8 mouse cellular contexts compared by ENCODE assay signal in the genomic region with DNA sequence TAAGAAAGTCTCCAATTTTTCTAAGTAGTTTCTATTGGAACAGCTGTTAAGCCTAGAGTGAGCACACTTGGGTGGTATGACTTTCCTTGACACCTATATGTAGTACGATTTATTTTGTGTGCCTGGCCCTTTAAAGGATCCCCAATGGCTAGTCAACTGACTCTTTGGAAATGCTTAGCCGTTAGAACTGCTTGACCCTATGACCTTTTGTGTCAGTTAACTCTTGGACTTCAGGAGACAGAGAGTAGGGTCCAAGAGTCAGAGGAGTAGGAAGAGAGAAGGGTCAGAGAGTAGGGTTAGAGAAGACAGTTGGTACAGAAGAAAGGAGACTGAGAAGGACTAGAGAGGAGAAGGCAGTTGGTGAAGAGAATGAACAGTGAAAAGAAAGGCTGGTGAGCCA. TPM values are rescaled to one million over a fixed set of nuclear protein-coding genes. Genes with fewer than 3 reads are reported as not detected.
DNase-seq lines count a peak whose midpoint lies in the region; ATAC-seq and TF ChIP-seq lines count a peak whose summit lies in the region.

Gene Tlk2, plus strand, starts transcription at position 292 of the 400 bp plus-strand sequence.

- WGBS in intestine, embryonic 15.5 days: 48% methylated on average over 2 of the region's 2 CpGs
- 63% methylated on average over 2 of the region's 2 CpGs for WGBS in liver, postnatal 0 days (ENCODE audit: insufficient replicate concordance)

- no peaks in the 10 kb centered on the region for H3K36me3 ChIP-seq in intestine, embryonic 15.5 days
- no peaks in the 10 kb centered on the region for H3K36me3 ChIP-seq in liver, postnatal 0 days (replicated peaks; ENCODE audit: insufficient read depth, low read length)

- peak within 1 kb of the TSS; percentile 85 for H3K4me2 ChIP-seq in intestine, embryonic 15.5 days (replicated peaks)
- H3K4me2 ChIP-seq in liver, postnatal 0 days (ENCODE audit: low read depth, low read length): peak within 1 kb of the TSS; percentile 86

- no peak within 1 kb of the TSS for H3K27ac ChIP-seq in bone marrow macrophage, adult 2 months (ENCODE audit: insufficient read depth, low read depth, low read length)
- H3K27ac ChIP-seq in intestine, embryonic 15.5 days: no peak within 1 kb of the TSS
- H3K27ac ChIP-seq in liver, postnatal 0 days (ENCODE audit: low read depth): peak within 1 kb of the TSS; percentile 99; the same call in 1 of the 2 replicates

- H3K4me1 ChIP-seq in bone marrow macrophage, adult 2 months (ENCODE audit: control insufficient read depth, insufficient read depth, low read length): peaks cover 8% of the 10 kb centered on the region; the same call in 1 of the 2 replicates
- peaks cover 9% of the 10 kb centered on the region for H3K4me1 ChIP-seq in intestine, embryonic 15.5 days (replicated peaks)
- H3K4me1 ChIP-seq in liver, postnatal 0 days (ENCODE audit: insufficient read depth): peaks cover 24% of the 10 kb centered on the region

- no peak for TF ChIP-seq CTCF in bone marrow macrophage, adult 2 months (IDR thresholded peaks at IDR 0.05; ENCODE audit: low read depth, low read length)
- TF ChIP-seq CTCF in liver, postnatal 0 days (IDR thresholded peaks at IDR 0.05; ENCODE audit: low read depth): no peak

- no peak for TF ChIP-seq EP300 in liver, postnatal 0 days (IDR thresholded peaks at IDR 0.05; ENCODE audit: low read depth)

- no peak within 1 kb of the TSS for H3K4me3 ChIP-seq in bone marrow macrophage, adult 2 months (ENCODE audit: insufficient read depth, low read length)
- peak within 1 kb of the TSS; percentile 95; the same call in 1 of the 2 replicates for H3K4me3 ChIP-seq in intestine, embryonic 15.5 days (replicated peaks)
- peak within 1 kb of the TSS; percentile 92 for H3K4me3 ChIP-seq in liver, postnatal 0 days (ENCODE audit: low read depth, low read length)

- H3K9me3 ChIP-seq in intestine, embryonic 15.5 days: no peaks in the 10 kb centered on the region
- no peaks in the 10 kb centered on the region for H3K9me3 ChIP-seq in liver, postnatal 0 days (ENCODE audit: low read length)

- TF ChIP-seq POLR2A in bone marrow macrophage, adult 2 months (IDR thresholded peaks at IDR 0.05; ENCODE audit: borderline replicate concordance, low read depth, low read length): no peak

- DNase-seq in kidney, adult 9 months: peak; percentile 73
- no peak for DNase-seq in kidney, postnatal 10 days
- no peak for DNase-seq in gastrocnemius, postnatal 4 days (ENCODE audit: low spot score in 2 of 2)
- no peak for DNase-seq in liver, postnatal 0 days
- no peak for DNase-seq in cerebellum, postnatal 14 days
- DNase-seq in spleen, adult 18-20 months: no peak

- H3K9ac ChIP-seq in intestine, embryonic 15.5 days: no peak within 1 kb of the TSS
- peak within 1 kb of the TSS; percentile 99 for H3K9ac ChIP-seq in liver, postnatal 0 days (replicated peaks)

- no peaks in the 10 kb centered on the region for H3K27me3 ChIP-seq in intestine, embryonic 15.5 days (replicated peaks)
- no peaks in the 10 kb centered on the region for H3K27me3 ChIP-seq in liver, postnatal 0 days (ENCODE audit: insufficient read depth, low read length)

- ATAC-seq in intestine, embryonic 15.5 days: no peak
- no peak for ATAC-seq in liver, postnatal 0 days

RNA-seq across cellular contexts. Expression of gene Tlk2, which starts in this region (rescaled TPM):
- polyA plus RNA-seq in bone marrow macrophage, adult 2 months (2012; ENCODE audit: insufficient read depth, insufficient read length, missing spikeins): 28.0 and 35.3 TPM in 2 replicates
- total RNA-seq in gastrocnemius, postnatal 4 days (2021): 10 to 100 TPM; 52.1 to 55.8 TPM
- polyA plus RNA-seq in intestine, embryonic 15.5 days (2015; fragmentation: Nextera tagmentation; extraction: Ambion mirVana): 12.7 and 16.0 TPM in 2 replicates
- polyA plus RNA-seq in liver, postnatal 0 days (2015; fragmentation: Nextera tagmentation; extraction: Ambion mirVana): 5.3 and 6.4 TPM in 2 replicates
